Mouse (Mus musculus) spleen, adult 2 months (tissue): Measurements from ENCODE around the gene Ptgfrn.

Experiments
- CTCF ChIP-seq: fragments of 200-500 bp; IDR thresholded peaks from 2 replicates; pipeline ENCODE4 v1.5.1; 2011; ENCODE audit warnings: mild to moderate bottlenecking, inconsistent platforms; ENCODE audit not compliant: insufficient read depth, insufficient read length, insufficient replicate concordance; ENCODE audit errors: extremely low read depth
- POLR2A ChIP-seq: fragments of 200-500 bp; IDR thresholded peaks from 2 replicates; pipeline ENCODE4 v1.6.1; 2011; ENCODE audit warnings: low read depth, low read length, inconsistent platforms

- no peak for TF ChIP-seq CTCF
- no peak for TF ChIP-seq POLR2A
Measured at GRCm38 (mm10) chr3:101003575-101004356, 106.3 kb downstream of the Ptgfrn start.
